Mouse (Mus musculus) gastrocnemius, adult 18-20 months (tissue): ENCODE data around the gene Ttyh1. TPM values are rescaled to one million over a fixed set of nuclear protein-coding genes. Genes with fewer than 3 reads are reported as not detected.

Source experiments
- DNase-seq: peaks from one replicate; pipeline ENCODE4 v3.0.0; 2021; ENCODE audit warnings: low spot score
- total RNA-seq, 2 experiments: library from RNA; stranded (reverse); gene quantifications; 2 replicates each; pipeline ENCODE4 v1.2.3; 2021

The Ttyh1 gene
- total RNA-seq, 2 experiments from 2014 or later: 0.81 to 1.6 TPM

GRCm38 (mm10) chr7:4165286-4165685 is 46.1 kb downstream of the Ttyh1 start:
- no peak for DNase-seq

DNA sequence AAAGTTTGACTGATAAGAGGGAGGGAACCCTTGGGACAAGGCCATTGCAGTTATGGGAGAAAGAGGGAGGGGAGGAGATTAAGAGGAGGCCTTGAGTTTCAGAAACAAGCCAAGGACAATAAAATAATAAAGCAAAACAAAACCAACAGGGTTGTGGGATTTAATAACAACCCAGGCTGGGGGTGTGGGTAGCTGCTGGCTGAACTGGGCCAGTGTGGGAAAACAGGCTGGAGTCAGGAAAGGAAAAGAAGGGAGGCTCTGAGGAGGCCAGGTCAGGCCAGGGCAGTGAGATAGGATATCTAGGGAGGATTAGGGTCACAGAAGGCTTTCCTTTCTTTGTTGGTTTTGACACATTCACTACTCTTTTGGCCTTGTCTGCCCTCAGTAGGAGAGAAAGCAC is 47.9 kb downstream of the Ttyh1 start:
- DNase-seq: no peak

DNA sequence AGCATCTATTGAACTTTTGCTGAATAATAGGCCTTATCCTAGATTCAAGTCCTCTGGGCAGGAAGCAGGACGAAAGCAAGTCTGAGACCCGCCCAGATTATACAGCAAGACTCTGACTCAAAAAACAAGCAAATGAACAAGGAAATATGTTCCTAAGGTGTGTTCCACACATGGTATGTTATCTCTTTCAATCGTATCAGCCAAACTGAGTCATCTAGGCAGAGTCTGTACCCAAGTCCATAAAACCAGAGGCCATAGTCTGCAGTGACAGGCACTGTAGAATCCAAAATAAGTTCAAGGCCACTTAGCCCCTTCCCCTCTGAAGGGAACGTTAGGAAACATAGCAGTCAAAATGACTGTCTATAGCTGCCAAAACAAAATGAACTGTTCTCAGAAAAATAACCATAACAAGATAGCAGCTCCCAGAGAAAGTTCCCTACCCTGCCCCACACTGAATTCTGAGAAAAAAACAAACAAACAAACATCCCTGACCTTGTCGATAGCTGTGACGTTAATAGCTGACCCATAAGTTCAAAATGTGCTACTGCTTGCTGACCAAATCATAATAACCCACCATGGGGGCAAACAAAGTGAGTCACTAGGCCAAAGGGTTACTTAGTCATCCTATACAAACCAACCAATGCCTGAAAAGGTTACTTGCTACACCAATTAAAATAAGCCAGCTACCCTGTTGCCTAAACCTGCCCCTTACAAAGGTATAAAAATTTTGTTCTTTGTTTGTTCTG is 51.2 kb downstream of the Ttyh1 start:
- no peak for DNase-seq

GRCm38 (mm10) chr7:4178438-4178837 is 59.2 kb downstream of the Ttyh1 start:
- DNase-seq: no peak

Other genes with a start within 250 kb of the Ttyh1 start
- gene Gm14548, start 221.3 kb upstream of the Ttyh1 start, total RNA-seq: not detected
- under 1 TPM; 0.09 to 0.28 TPM for gene Lilra6, start 203.9 kb upstream of the Ttyh1 start, total RNA-seq
- gene Lair1, start 56.2 kb upstream of the Ttyh1 start, total RNA-seq: under 1 TPM in 1 of 2 experiments, not detected in 1; 0.97 TPM
- 10 to 100 TPM; 27.2 to 33.0 TPM for gene Leng8, start 17.6 kb downstream of the Ttyh1 start, total RNA-seq
- gene Leng9, start 31.0 kb downstream of the Ttyh1 start, total RNA-seq: 1 to 10 TPM; 1.8 to 2.2 TPM
- gene Cdc42ep5, start 45.5 kb downstream of the Ttyh1 start, total RNA-seq: 1 to 10 TPM; 1.5 to 1.7 TPM
- gene Lilra5, start 118.3 kb downstream of the Ttyh1 start, total RNA-seq: not detected
- not detected for gene Ncr1, start 218.3 kb downstream of the Ttyh1 start, total RNA-seq